Mouse (Mus musculus) intestine, embryonic 14.5 days (tissue): ENCODE measurements at regions not wholly inside any gene's neighbourhood (a gene's known extent, or its start where the extent isn't known, plus 50 kb on each side); places are given as distances from the start of the nearest gene placed in this dataset.

Experiments
- ATAC-seq: fragments of 200-750 bp; cut with Nextera tagmentation; replicated peaks from 2 replicates; pipeline ENCODE4 v1.8.0; 2017; ENCODE audit warnings: low read depth, moderate number of reproducible peaks, moderate TSS enrichment, moderate library complexity; ENCODE audit not compliant: low FRiP score, low TSS enrichment
- DNase-seq: peaks from one replicate; pipeline ENCODE4 v3.0.0-alpha.2; 2018; ENCODE audit warnings: low spot score
- H3K27ac ChIP-seq: fragments of 300-500 bp; sonication (generic); 2 replicates; pipeline ENCODE4 v1.5.1; 2014; ENCODE audit warnings: low read depth, mild to moderate bottlenecking, control low read depth
- H3K27me3 ChIP-seq: fragments of 300-500 bp; sonication (generic); replicated peaks from 2 replicates; pipeline ENCODE4 v1.6.1; 2014; ENCODE audit warnings: low read length, control low read depth; ENCODE audit not compliant: control insufficient read depth, insufficient read depth
- H3K36me3 ChIP-seq: fragments of 300-500 bp; sonication (generic); 2 replicates; pipeline ENCODE4 v1.6.1; 2014; ENCODE audit warnings: low read length, control low read depth; ENCODE audit not compliant: control insufficient read depth, insufficient read depth
- H3K4me1 ChIP-seq: fragments of 300-500 bp; sonication (generic); replicated peaks from 2 replicates; pipeline ENCODE4 v1.6.1; 2014; ENCODE audit warnings: low read length, control low read depth, mixed read lengths; ENCODE audit not compliant: control insufficient read depth, insufficient read depth
- H3K4me2 ChIP-seq: fragments of 300-500 bp; sonication (generic); 2 replicates; pipeline ENCODE4 v1.6.1; 2014; ENCODE audit warnings: low read length
- H3K4me3 ChIP-seq: fragments of 300-500 bp; sonication (generic); 2 replicates; pipeline ENCODE4 v1.5.1; 2014; ENCODE audit warnings: low read depth, low read length, control low read depth, mixed read lengths
- H3K9ac ChIP-seq: fragments of 300-500 bp; sonication (generic); 2 replicates; pipeline ENCODE4 v1.6.1; 2014; ENCODE audit warnings: mild to moderate bottlenecking, low read length
- H3K9me3 ChIP-seq: fragments of 300-500 bp; sonication (generic); 2 replicates; pipeline ENCODE4 v1.6.1; 2016; ENCODE audit warnings: low read length, control low read depth; ENCODE audit not compliant: control insufficient read depth
- WGBS: fragments of 180-500 bp; shearing (Covaris S2); extraction: QIAGEN DNeasy Blood & Tissue Kit; methylation state at CpG from one replicate; pipeline ENCODE4 v1.1.7; 2014; 5-methylcytosine and 5-hydroxymethylcytosine counted together

- no peaks in the 10 kb centered on the region for H3K4me1 ChIP-seq
- no peaks in the 10 kb centered on the region for H3K36me3 ChIP-seq
- no peaks in the 10 kb centered on the region for H3K27me3 ChIP-seq
- H3K27ac ChIP-seq = no peak overlapping the region
- no peaks in the 10 kb centered on the region for H3K9me3 ChIP-seq
- no peak overlapping the region for H3K4me3 ChIP-seq
- no peak for DNase-seq
- H3K9ac ChIP-seq = no peak overlapping the region
- H3K4me2 ChIP-seq = no peak overlapping the region
- no peak for ATAC-seq
- 88% methylated on average over 11 of the region's 11 CpGs for WGBS
Observed at GRCm38 (mm10) chr4:47534959-47535358, 60.5 kb downstream of the Sec61b start.

- no peak for ATAC-seq
- H3K4me3 ChIP-seq = no peak overlapping the region
- H3K4me2 ChIP-seq = no peak overlapping the region
- H3K9me3 ChIP-seq = no peaks in the 10 kb centered on the region
- H3K27ac ChIP-seq = no peak overlapping the region
- no peaks in the 10 kb centered on the region for H3K27me3 ChIP-seq
- H3K36me3 ChIP-seq = no peaks in the 10 kb centered on the region
- H3K9ac ChIP-seq = no peak overlapping the region
- no peaks in the 10 kb centered on the region; the same call in 1 of the 2 replicates for H3K4me1 ChIP-seq
- 78% methylated on average over 3 of the region's 3 CpGs for WGBS
- DNase-seq = no peak
Observed at GRCm38 (mm10) chr4:47567694-47568093, 93.2 kb downstream of the Sec61b start.

- Histone ChIP-seq H3K27ac (no peak overlapping the region), H3K36me3 (no peaks in the 10 kb centered on the region), H3K4me1 (no peaks in the 10 kb centered on the region; the same call in 1 of the 2 replicates), H3K4me3 (no peak overlapping the region), H3K27me3 (no peaks in the 10 kb centered on the region), H3K4me2 (no peak overlapping the region), H3K9me3 (no peaks in the 10 kb centered on the region), H3K9ac (no peak overlapping the region)
- 90% methylated on average over 5 of the region's 5 CpGs for WGBS
- DNase-seq = no peak
- no peak for ATAC-seq
Observed at GRCm38 (mm10) chr4:47570846-47571245, 96.4 kb downstream of the Sec61b start.

GRCm38 (mm10) chr4:47576011-47576410 lies 101.6 kb downstream of the Sec61b start:
- Histone ChIP-seq H3K36me3 (no peaks in the 10 kb centered on the region), H3K9ac (no peak overlapping the region), H3K27me3 (no peaks in the 10 kb centered on the region), H3K4me2 (no peak overlapping the region), H3K9me3 (no peaks in the 10 kb centered on the region), H3K4me1 (no peaks in the 10 kb centered on the region; the same call in 1 of the 2 replicates), H3K4me3 (no peak overlapping the region), H3K27ac (no peak overlapping the region)
- ATAC-seq (no peak), DNase-seq (no peak)
- WGBS = 81% methylated on average over 4 of the region's 4 CpGs

- Histone ChIP-seq H3K4me1 (no peaks in the 10 kb centered on the region; the same call in 1 of the 2 replicates), H3K27ac (no peak overlapping the region), H3K27me3 (no peaks in the 10 kb centered on the region), H3K9me3 (no peaks in the 10 kb centered on the region), H3K9ac (no peak overlapping the region), H3K4me2 (no peak overlapping the region), H3K4me3 (no peak overlapping the region), H3K36me3 (no peaks in the 10 kb centered on the region)
- no peak for DNase-seq
- no peak for ATAC-seq
- 93% methylated on average over 3 of the region's 3 CpGs for WGBS
Observed at GRCm38 (mm10) chr4:47577490-47577889, 103.0 kb downstream of the Sec61b start.

GRCm38 (mm10) chr4:47578637-47579036 lies 104.2 kb downstream of the Sec61b start:
- ATAC-seq (no peak), DNase-seq (no peak)
- H3K4me3 ChIP-seq = no peak overlapping the region
- no peak overlapping the region for H3K27ac ChIP-seq
- H3K4me1 ChIP-seq = no peaks in the 10 kb centered on the region
- 85% methylated on average over 10 of the region's 10 CpGs for WGBS
- no peak overlapping the region for H3K9ac ChIP-seq
- H3K4me2 ChIP-seq = no peak overlapping the region
- no peaks in the 10 kb centered on the region for H3K9me3 ChIP-seq
- H3K27me3 ChIP-seq = no peaks in the 10 kb centered on the region
- H3K36me3 ChIP-seq = no peaks in the 10 kb centered on the region

- WGBS = 81% methylated on average over 5 of the region's 5 CpGs
- ATAC-seq (no peak), DNase-seq (no peak)
- no peaks in the 10 kb centered on the region for H3K9me3 ChIP-seq
- H3K36me3 ChIP-seq = no peaks in the 10 kb centered on the region
- no peaks in the 10 kb centered on the region for H3K4me1 ChIP-seq
- H3K9ac ChIP-seq = no peak overlapping the region
- no peak overlapping the region for H3K27ac ChIP-seq
- H3K4me3 ChIP-seq = no peak overlapping the region
- no peaks in the 10 kb centered on the region for H3K27me3 ChIP-seq
- no peak overlapping the region for H3K4me2 ChIP-seq
Observed at GRCm38 (mm10) chr4:47580556-47580955, 106.1 kb downstream of the Sec61b start.

- ATAC-seq = no peak
- 49% methylated on average over 5 of the region's 5 CpGs for WGBS
Observed at GRCm38 (mm10) chr4:47587256-47587655, 112.8 kb downstream of the Sec61b start.

GRCm38 (mm10) chr4:47592271-47592986 lies 118.0 kb downstream of the Sec61b start:
- H3K4me1 ChIP-seq = no peaks in the 10 kb centered on the region
- H3K27ac ChIP-seq = no peak overlapping the region
- H3K4me2 ChIP-seq = no peak overlapping the region
- DNase-seq (no peak), ATAC-seq (no peak)
- H3K9ac ChIP-seq = no peak overlapping the region
- no peaks in the 10 kb centered on the region for H3K36me3 ChIP-seq
- no peak overlapping the region for H3K4me3 ChIP-seq
- WGBS = 85% methylated on average over 11 of the region's 11 CpGs
- H3K27me3 ChIP-seq = no peaks in the 10 kb centered on the region
- no peaks in the 10 kb centered on the region for H3K9me3 ChIP-seq

More at GRCm38 (mm10) chr4:47587256-47587655, 112.8 kb downstream of the Sec61b start:
- Histone ChIP-seq H3K9me3 (no peaks in the 10 kb centered on the region), H3K4me3 (no peak overlapping the region), H3K36me3 (no peaks in the 10 kb centered on the region), H3K4me1 (no peaks in the 10 kb centered on the region), H3K4me2 (no peak overlapping the region), H3K9ac (no peak overlapping the region), H3K27me3 (no peaks in the 10 kb centered on the region), H3K27ac (no peak overlapping the region)
- DNase-seq = no peak
